Mouse (Mus musculus) intestine, postnatal 0 days (tissue): Measurements from ENCODE around the gene Fkbp15. TPM values are rescaled to one million over a fixed set of nuclear protein-coding genes. Genes with fewer than 3 reads are reported as not detected.

Source experiments
- ATAC-seq: fragments of 200-750 bp; cut with Nextera tagmentation; 2 replicates; pipeline ENCODE4 v1.8.0; 2017; ENCODE audit warnings: mild to moderate bottlenecking, moderate TSS enrichment, moderate library complexity
- H3K27ac ChIP-seq: fragments of 300-500 bp; sonication (generic); 2 replicates; pipeline ENCODE4 v1.5.1; 2014; ENCODE audit warnings: mild to moderate bottlenecking, low read depth, low read length, moderate library complexity
- H3K27me3 ChIP-seq: fragments of 300-500 bp; sonication (generic); replicated peaks from 2 replicates; pipeline ENCODE4 v1.6.1; 2014; ENCODE audit warnings: low read length, mixed read lengths; ENCODE audit not compliant: control insufficient read depth, insufficient read depth
- H3K36me3 ChIP-seq: fragments of 300-500 bp; sonication (generic); 2 replicates; pipeline ENCODE4 v1.6.1; 2014; ENCODE audit warnings: mild to moderate bottlenecking, moderate library complexity; ENCODE audit not compliant: control insufficient read depth, insufficient read depth
- H3K4me1 ChIP-seq: fragments of 300-500 bp; sonication (generic); replicated peaks from 2 replicates; pipeline ENCODE4 v1.6.1; 2014; ENCODE audit warnings: antibody characterized with exemption, low read length, mixed read lengths; ENCODE audit not compliant: control insufficient read depth, insufficient read depth
- H3K4me2 ChIP-seq: fragments of 300-500 bp; sonication (generic); replicated peaks from 2 replicates; pipeline ENCODE4 v1.6.1; 2014; ENCODE audit warnings: low read depth, mild to moderate bottlenecking, moderate library complexity
- H3K4me3 ChIP-seq: fragments of 300-500 bp; sonication (generic); 2 replicates; pipeline ENCODE4 v1.5.1; 2014; ENCODE audit warnings: low read depth, low read length
- H3K9ac ChIP-seq: fragments of 300-500 bp; sonication (generic); 2 replicates; pipeline ENCODE4 v1.6.1; 2014; ENCODE audit warnings: mild to moderate bottlenecking, low read depth, low read length
- H3K9me3 ChIP-seq: fragments of 300-500 bp; sonication (generic); 2 replicates; pipeline ENCODE4 v1.6.1; 2016; ENCODE audit warnings: mixed run types; ENCODE audit not compliant: control insufficient read depth
- CTCF ChIP-seq: sonication (generic); IDR thresholded peaks from 2 replicates; pipeline ENCODE4 v1.5.1; 2016; ENCODE audit warnings: low read depth, mild to moderate bottlenecking, control low read depth, antibody characterized with exemption, moderate library complexity
- WGBS: fragments of 180-500 bp; shearing (Covaris S2); extraction: QIAGEN DNeasy Blood & Tissue Kit; methylation state at CpG from one replicate; pipeline ENCODE4 v1.1.7; 2014; 5-methylcytosine and 5-hydroxymethylcytosine counted together
- polyA plus RNA-seq: library from polyadenylated mRNA; unstranded; fragments of >200 nt; fragmentation: Nextera tagmentation; extraction: Ambion mirVana; gene quantifications from 2 replicates; pipeline ENCODE4 v1.2.1, GENCODE M21; 2015

Fkbp15 gene
- polyA plus RNA-seq, 1 experiment from 2014 or later, result 16.9 TPM

DNA sequence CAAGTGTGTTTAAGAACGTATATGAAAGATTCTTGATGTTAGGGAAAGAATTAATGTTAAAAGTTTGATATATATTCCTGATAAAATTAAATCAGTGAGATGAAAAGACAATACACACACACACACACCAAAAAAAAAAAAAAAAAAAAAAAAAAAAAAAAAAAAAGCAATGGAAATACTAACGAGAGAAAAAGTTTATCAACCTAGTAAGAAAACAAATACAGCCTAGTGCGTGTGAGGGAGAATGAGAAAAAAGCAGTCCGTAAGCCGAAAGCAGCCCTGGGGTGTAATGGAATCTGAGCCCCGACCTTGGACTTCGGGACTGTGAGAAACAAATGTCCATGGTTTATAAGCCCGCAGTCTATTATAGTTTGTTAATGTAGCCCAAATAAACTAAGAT is 74.8 kb downstream of the Fkbp15 start:
- no peaks in the 10 kb centered on the region for H3K36me3 ChIP-seq
- H3K9me3 ChIP-seq, result no peaks in the 10 kb centered on the region
- H3K9ac ChIP-seq, result no peak overlapping the region
- WGBS, result 68% methylated on average over 8 of the region's 8 CpGs
- H3K4me2 ChIP-seq, result no peak overlapping the region
- no peak for TF ChIP-seq CTCF
- no peak overlapping the region for H3K27ac ChIP-seq
- no peak for ATAC-seq
- H3K4me3 ChIP-seq, result no peak overlapping the region
- no peaks in the 10 kb centered on the region for H3K27me3 ChIP-seq
- no peaks in the 10 kb centered on the region for H3K4me1 ChIP-seq

DNA sequence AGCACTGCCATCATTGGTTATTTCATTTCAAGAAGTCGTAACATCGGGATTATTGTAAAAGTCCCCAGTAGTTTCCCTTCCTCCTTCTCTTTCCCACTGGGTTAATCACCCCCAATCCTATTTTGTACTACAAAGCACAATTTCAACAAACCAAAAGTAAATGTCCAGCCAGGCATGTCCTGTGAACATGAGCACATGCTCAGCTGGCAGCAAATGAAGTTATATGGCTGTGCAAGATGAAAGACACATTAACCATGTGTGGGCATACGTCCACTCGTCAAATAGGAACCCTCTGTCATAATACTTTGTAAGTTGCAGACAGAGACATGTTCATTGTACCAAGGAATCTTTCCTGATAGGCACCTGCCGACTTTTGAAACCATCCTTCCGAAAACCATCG is 77.4 kb downstream of the Fkbp15 start:
- no peak overlapping the region for H3K9ac ChIP-seq
- H3K4me3 ChIP-seq, result no peak overlapping the region
- no peaks in the 10 kb centered on the region for H3K9me3 ChIP-seq
- no peak overlapping the region for H3K27ac ChIP-seq
- no peak overlapping the region for H3K4me2 ChIP-seq
- no peaks in the 10 kb centered on the region for H3K27me3 ChIP-seq
- no peak for ATAC-seq
- no peaks in the 10 kb centered on the region for H3K4me1 ChIP-seq
- WGBS, result 88% methylated on average over 7 of the region's 7 CpGs
- no peak for TF ChIP-seq CTCF
- H3K36me3 ChIP-seq, result no peaks in the 10 kb centered on the region

DNA sequence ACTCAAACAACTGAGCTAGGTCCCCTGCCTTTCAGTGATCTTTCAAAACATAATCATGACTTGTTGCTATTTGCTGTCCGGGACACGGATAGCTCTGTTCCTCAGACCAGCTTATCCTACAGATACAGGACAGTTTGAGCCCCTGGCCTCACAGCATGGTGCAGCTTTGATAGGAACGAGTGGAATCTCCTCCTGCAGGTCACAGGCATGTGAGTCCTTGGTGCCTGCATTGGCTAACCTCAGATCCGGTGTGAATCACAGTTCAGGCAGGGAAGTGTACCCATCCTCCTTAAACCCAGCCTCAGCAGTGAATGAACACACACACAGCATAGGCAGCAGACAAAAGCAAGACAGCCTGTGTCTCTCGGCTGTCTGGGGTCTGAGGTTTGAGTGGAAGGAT is 79.0 kb downstream of the Fkbp15 start:
- H3K9ac ChIP-seq, result no peak overlapping the region

DNA sequence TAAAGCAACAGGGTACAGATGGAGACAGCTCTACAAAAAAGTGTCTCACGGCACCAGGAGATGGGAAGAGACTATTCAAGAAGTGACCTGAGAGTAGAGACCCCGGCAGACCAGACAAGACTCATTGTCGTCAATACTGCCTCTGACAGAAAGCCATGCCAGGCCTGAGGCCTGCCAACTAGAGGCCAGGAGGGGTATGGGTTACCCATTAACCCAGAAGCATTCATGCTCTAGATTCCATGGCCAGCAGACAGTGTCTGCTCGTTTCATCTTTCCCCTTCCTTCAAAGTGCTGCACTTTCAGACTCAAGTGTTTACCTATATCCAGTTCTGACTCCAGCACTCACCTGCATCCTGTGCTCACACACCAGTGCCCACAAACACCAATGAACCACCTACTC is 82.3 kb downstream of the Fkbp15 start:
- no peaks in the 10 kb centered on the region for H3K36me3 ChIP-seq
- no peak overlapping the region for H3K4me2 ChIP-seq
- H3K9ac ChIP-seq, result no peak overlapping the region
- no peaks in the 10 kb centered on the region for H3K27me3 ChIP-seq
- peak; percentile 56 for TF ChIP-seq CTCF
- H3K9me3 ChIP-seq, result no peaks in the 10 kb centered on the region
- H3K27ac ChIP-seq, result no peak overlapping the region
- ATAC-seq, result 0 out of 2 replicates have a peak, but pooled peaks have one; percentile 32
- WGBS, result 38% methylated on average over 4 of the region's 4 CpGs
- H3K4me1 ChIP-seq, result no peaks in the 10 kb centered on the region
- no peak overlapping the region for H3K4me3 ChIP-seq

More for the DNA sequence above, 79.0 kb downstream of the Fkbp15 start:
- Histone ChIP-seq H3K4me2 (no peak overlapping the region), H3K9me3 (no peaks in the 10 kb centered on the region), H3K36me3 (no peaks in the 10 kb centered on the region), H3K4me1 (no peaks in the 10 kb centered on the region), H3K27ac (no peak overlapping the region), H3K4me3 (no peak overlapping the region), H3K27me3 (no peaks in the 10 kb centered on the region)
- no peak for TF ChIP-seq CTCF
- no peak for ATAC-seq
- WGBS, result 56% methylated on average over 5 of the region's 5 CpGs

DNA sequence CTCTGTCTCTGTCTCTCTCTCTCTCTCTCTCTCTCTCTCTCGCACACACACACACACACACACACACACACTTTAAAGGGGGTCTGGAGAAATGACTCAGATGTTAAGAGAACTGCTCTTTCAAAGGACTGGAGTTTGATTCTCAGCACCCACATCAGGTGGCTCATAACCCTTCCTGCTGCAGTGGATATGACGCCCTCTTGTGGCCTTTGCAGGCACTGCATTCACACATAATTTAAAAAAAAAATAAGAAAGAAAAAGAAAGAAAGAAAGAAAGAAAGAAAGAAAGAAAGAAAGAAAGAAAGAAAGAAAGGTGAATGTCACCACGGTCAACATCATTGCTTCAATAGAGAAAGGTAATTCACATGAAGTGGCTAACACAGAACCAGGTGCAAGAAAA is 83.1 kb downstream of the Fkbp15 start:
- H3K4me3 ChIP-seq, result no peak overlapping the region
- H3K9me3 ChIP-seq, result no peaks in the 10 kb centered on the region
- ATAC-seq, result no peak
- no peaks in the 10 kb centered on the region for H3K36me3 ChIP-seq
- H3K27ac ChIP-seq, result no peak overlapping the region
- H3K27me3 ChIP-seq, result no peaks in the 10 kb centered on the region
- H3K4me1 ChIP-seq, result no peaks in the 10 kb centered on the region
- H3K4me2 ChIP-seq, result no peak overlapping the region
- WGBS, result 74% methylated on average over 3 of the region's 3 CpGs
- TF ChIP-seq CTCF, result peak; percentile 41
- no peak overlapping the region for H3K9ac ChIP-seq

DNA sequence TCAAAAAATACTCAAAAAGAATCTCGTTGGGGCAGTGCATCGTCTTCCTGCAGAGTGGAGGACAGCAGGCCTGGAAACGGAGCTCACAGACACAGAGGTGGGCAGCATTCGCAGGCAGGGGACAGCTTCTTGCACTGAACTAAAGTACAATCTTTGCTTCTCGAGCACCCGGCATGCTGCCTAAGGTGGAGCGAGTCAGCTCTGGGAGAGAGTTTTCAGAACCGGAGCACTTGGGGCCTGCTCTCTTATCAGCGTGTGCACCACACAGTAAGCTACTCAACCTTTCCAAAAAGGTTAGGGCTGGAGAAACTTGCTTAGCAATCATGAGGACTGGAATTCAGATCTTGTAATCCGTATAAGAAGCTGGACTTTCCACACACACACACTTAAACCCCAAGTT is 83.7 kb downstream of the Fkbp15 start:
- 80% methylated on average over 10 of the region's 10 CpGs for WGBS

More for the DNA sequence above, 83.7 kb downstream of the Fkbp15 start:
- Histone ChIP-seq H3K4me3 (no peak overlapping the region), H3K9me3 (no peaks in the 10 kb centered on the region), H3K4me1 (no peaks in the 10 kb centered on the region), H3K9ac (no peak overlapping the region), H3K27ac (no peak overlapping the region), H3K4me2 (no peak overlapping the region), H3K27me3 (no peaks in the 10 kb centered on the region), H3K36me3 (no peaks in the 10 kb centered on the region)
- no peak for TF ChIP-seq CTCF
- no peak for ATAC-seq
